Mouse (Mus musculus) fibroblast of lung, adult 2 months (primary cell): Measurements from ENCODE around the gene Samd8.
A peak's percentile ranks its signal among the peaks of the same experiment; 100 is the strongest.

Experiments
- DNase-seq: peaks from one replicate; pipeline ENCODE4 v3.0.0-alpha.2; 2011; ENCODE audit warnings: low read depth

Samd8 gene

DNA sequence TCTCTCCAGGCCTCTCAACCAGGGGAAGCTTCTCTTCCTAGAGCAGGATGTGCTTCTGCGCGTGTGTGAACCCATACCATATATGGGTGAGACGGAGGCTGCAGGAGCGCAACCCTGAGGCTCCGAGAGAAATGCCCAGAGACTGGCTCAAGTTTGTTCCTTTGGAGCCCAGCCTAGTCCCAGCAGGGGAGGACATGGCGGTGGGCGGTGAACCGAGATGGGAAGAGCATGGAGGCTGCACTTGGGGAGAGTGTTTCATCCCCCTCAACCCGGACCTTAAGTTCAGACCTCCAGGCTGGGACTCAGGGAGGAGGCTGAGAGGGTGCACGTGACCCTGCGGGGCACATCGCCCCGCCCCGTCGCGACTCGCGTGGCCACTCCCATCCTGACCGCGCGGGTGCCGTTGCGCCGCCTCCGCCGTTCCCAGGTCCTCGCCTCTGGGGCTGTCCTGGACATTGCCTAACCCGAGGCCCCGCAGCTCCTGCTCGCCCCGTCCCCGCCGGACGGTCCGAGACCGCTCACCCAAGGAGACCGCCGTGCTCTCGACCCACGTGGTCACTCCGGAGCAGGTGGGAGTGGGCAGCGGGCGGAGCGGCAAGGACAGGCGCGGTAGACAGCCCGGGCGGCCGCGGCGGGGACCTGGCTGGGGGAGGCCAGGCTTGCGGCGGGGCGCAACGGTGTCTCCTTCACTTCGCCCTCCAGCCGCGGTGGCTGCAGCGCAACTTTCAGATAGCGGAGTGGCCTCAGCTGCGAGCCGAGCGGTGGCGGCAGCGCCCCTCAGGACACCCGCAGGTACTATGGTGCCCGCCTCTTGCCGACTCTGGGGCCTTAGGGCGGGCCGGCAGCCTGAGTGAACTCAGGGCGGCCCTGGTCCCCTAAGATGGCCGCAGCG is 80.8 kb downstream of the Samd8 start:
- peak; percentile 86 for DNase-seq

- no peak for DNase-seq
Measured at GRCm38 (mm10) chr14:21831830-21832403, 81.6 kb downstream of the Samd8 start.

DNA sequence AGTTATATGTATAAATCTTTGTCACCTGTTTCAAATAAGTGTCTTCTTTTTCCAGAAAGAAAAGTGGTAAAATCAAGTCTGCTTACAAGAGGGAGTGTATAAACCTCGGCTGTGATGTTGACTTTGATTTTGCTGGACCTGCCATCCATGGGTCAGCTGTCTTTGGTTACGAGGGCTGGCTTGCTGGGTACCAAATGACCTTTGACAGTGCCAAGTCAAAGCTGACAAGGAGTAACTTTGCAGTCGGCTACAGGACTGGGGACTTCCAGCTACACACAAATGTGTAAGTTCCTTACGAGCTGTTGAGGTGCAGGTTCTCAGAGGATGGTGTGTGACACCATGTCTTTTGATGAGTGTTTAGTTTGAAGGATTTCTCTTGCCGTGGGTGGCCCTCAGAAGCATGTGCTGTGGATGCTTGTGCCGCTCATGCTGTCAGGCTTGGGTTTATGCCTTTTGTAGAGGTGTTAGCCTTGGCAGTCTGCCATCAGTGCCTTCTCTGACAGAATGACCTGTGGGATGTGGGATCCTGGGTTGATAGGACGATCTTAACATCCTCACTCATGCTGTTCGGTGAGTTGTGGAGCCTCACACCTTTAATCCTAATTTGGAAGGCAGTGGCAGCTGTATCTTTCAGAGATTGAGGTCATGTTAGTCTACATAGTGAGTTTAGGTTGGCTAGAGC is 88.1 kb downstream of the Samd8 start:
- no peak for DNase-seq

- DNase-seq = no peak
Measured at GRCm38 (mm10) chr14:21841819-21842592, 91.7 kb downstream of the Samd8 start.

- DNase-seq = no peak
Measured at GRCm38 (mm10) chr14:21843263-21843662, 92.9 kb downstream of the Samd8 start.

DNA sequence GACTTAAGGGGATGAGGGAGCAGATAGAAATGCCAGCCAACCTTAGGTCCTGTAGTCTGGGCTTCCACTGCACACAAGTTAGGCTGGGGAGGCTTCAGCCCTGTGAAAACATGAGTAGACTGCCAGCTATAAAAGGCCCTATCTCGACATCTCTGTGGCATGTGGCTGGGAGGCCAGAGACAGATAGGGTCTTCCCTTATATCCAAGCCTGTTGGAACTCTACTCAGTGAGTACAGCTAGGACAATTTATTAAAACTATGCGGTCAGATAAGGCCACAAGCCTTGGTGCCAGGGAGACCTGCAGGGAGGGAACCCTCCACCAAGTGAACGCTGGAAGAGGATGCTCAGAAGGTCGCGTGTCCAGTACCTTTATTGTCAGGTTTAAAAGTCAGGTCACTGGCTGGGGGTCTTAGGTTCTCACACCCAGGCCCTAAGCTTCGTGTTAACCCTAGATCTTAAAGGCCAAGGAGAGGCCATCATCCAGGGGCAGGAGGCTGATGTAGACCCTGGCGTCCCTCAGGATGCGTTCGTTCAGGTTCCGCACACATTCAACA is 96.6 kb downstream of the Samd8 start:
- DNase-seq = no peak

DNA sequence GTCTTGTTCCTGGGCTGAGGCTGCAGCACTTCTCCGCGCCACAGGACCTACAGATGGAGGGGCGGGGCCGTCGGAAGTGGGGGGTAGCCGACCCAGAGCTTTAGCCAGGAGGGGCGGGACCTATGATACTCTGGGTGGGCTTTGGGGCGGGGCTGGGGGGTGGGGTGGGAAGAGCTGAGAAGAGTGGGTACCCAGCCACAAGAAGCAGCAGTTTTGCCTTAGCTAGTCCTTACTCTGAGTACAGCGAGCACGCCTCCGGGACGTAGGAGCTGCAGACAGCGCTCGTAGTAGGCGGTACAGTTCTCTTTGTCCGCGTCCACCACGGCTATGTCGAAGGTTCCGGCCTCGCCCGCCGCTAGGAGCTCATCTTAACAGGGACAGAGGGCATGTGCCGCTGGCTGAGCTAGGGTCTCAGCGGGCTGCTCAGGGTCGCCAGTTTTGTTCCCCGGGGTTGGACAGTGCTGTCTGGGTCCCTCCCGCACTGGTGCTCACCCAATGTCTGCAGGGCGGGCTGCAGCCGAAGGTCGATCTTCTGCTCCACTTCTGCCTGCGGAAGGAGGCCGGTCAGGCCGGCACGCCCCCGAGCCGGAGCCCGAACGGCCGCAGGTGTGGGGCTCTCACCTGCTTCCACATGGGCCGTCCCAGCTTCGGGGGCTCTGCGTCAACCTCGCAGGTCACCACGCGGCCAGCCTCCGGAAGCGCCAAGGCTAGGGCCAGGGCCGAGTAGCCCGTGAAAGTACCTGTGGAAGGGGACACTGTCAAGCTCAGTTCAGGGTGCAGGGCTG is 97.2 kb downstream of the Samd8 start:
- no peak for DNase-seq
